Mouse (Mus musculus) intestine, postnatal 0 days (tissue): ENCODE results near the gene Six5. TPM values are rescaled to one million over a fixed set of nuclear protein-coding genes. Genes with fewer than 3 reads are reported as not detected.
A peak's percentile ranks its signal among the peaks of the same experiment; 100 is the strongest.

Source experiments
- ATAC-seq: fragments of 200-750 bp; cut with Nextera tagmentation; 2 replicates; pipeline ENCODE4 v1.8.0; 2017; ENCODE audit warnings: mild to moderate bottlenecking, moderate TSS enrichment, moderate library complexity
- H3K27ac ChIP-seq: fragments of 300-500 bp; sonication (generic); 2 replicates; pipeline ENCODE4 v1.5.1; 2014; ENCODE audit warnings: mild to moderate bottlenecking, low read depth, low read length, moderate library complexity
- H3K27me3 ChIP-seq: fragments of 300-500 bp; sonication (generic); replicated peaks from 2 replicates; pipeline ENCODE4 v1.6.1; 2014; ENCODE audit warnings: low read length, mixed read lengths; ENCODE audit not compliant: control insufficient read depth, insufficient read depth
- H3K36me3 ChIP-seq: fragments of 300-500 bp; sonication (generic); 2 replicates; pipeline ENCODE4 v1.6.1; 2014; ENCODE audit warnings: mild to moderate bottlenecking, moderate library complexity; ENCODE audit not compliant: control insufficient read depth, insufficient read depth
- H3K4me1 ChIP-seq: fragments of 300-500 bp; sonication (generic); replicated peaks from 2 replicates; pipeline ENCODE4 v1.6.1; 2014; ENCODE audit warnings: antibody characterized with exemption, low read length, mixed read lengths; ENCODE audit not compliant: control insufficient read depth, insufficient read depth
- H3K4me2 ChIP-seq: fragments of 300-500 bp; sonication (generic); replicated peaks from 2 replicates; pipeline ENCODE4 v1.6.1; 2014; ENCODE audit warnings: low read depth, mild to moderate bottlenecking, moderate library complexity
- H3K4me3 ChIP-seq: fragments of 300-500 bp; sonication (generic); 2 replicates; pipeline ENCODE4 v1.5.1; 2014; ENCODE audit warnings: low read depth, low read length
- H3K9ac ChIP-seq: fragments of 300-500 bp; sonication (generic); 2 replicates; pipeline ENCODE4 v1.6.1; 2014; ENCODE audit warnings: mild to moderate bottlenecking, low read depth, low read length
- H3K9me3 ChIP-seq: fragments of 300-500 bp; sonication (generic); 2 replicates; pipeline ENCODE4 v1.6.1; 2016; ENCODE audit warnings: mixed run types; ENCODE audit not compliant: control insufficient read depth
- CTCF ChIP-seq: sonication (generic); IDR thresholded peaks from 2 replicates; pipeline ENCODE4 v1.5.1; 2016; ENCODE audit warnings: low read depth, mild to moderate bottlenecking, control low read depth, antibody characterized with exemption, moderate library complexity
- WGBS: fragments of 180-500 bp; shearing (Covaris S2); extraction: QIAGEN DNeasy Blood & Tissue Kit; methylation state at CpG from one replicate; pipeline ENCODE4 v1.1.7; 2014; 5-methylcytosine and 5-hydroxymethylcytosine counted together
- polyA plus RNA-seq: library from polyadenylated mRNA; unstranded; fragments of >200 nt; fragmentation: Nextera tagmentation; extraction: Ambion mirVana; gene quantifications from 2 replicates; pipeline ENCODE4 v1.2.1, GENCODE M21; 2015

Six5 gene
- polyA plus RNA-seq, 1 experiment from 2014 or later: 5.1 TPM

DNA sequence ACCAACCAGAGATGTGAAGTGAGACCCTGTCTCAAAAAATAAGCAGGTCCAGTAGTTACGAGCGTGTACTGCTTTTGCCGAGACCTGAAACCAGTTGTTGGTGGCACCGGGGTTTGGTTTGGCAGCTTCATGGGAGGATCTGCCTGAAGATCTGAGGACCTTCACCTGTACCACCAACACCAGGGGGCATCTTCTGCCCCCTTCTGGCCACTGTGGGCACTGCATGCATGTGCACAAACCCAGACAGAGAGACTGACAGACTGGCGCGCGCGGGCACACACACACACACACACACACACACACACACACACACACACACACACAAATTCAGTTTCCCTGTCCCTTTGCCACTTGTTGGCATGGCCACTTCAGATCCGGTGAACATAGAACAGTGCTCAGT lies 20.9 kb upstream of the Six5 start:
- H3K4me3 ChIP-seq: no peak overlapping the region
- H3K9ac ChIP-seq: no peak overlapping the region
- 74% methylated on average over 9 of the region's 9 CpGs for WGBS
- no peak for ATAC-seq
- H3K27me3 ChIP-seq: 0 out of 2 replicates have a peak, but pooled peaks cover 4% of the 10 kb centered on the region
- H3K27ac ChIP-seq: no peak overlapping the region
- no peaks in the 10 kb centered on the region for H3K4me1 ChIP-seq
- H3K36me3 ChIP-seq: 0 out of 2 replicates have a peak, but pooled peaks cover 6% of the 10 kb centered on the region
- peak; percentile 73 for TF ChIP-seq CTCF
- H3K9me3 ChIP-seq: no peaks in the 10 kb centered on the region
- no peak overlapping the region for H3K4me2 ChIP-seq

DNA sequence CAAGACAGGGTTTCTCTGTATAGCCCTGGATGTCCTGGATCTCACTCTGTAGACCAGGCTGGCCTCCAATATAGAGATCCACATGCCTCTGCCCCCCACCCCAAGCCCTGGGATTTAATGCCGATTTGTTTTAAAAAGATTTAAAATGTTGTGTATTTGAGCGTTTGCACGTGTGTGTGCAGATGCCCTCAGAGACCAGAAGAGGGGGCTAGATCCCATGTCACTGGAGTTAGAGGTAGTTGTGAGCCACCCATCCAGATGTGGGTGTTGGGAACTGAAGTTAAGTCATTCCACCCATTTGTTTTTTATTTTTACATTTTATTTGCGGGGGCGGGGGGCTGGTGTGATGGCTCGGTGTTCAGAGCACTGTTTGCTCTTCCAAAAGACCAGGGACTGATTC lies 19.9 kb upstream of the Six5 start:
- 94% methylated on average over 6 of the region's 6 CpGs for WGBS

DNA sequence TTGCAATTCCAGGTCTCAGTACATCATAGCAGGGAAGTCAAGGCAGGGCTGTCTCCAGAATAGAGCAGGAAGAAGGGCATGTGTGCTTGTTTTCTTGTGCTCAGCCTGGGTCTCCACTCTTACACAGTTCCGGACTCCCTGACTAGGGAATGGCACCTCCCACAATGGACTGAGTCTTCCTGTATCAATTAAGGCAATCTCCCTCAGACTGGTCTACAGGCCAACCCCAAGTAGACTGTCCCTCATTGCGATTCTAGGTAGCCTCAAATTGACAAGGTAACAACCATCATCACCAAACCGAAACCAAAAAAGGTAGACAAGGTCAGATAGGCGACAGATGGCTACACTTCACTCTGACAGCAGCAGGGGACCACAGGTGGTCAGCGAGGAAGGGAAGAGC lies 19.2 kb upstream of the Six5 start:
- peak overlapping the region; percentile 91 for H3K4me2 ChIP-seq
- no peak for TF ChIP-seq CTCF
- no peaks in the 10 kb centered on the region for H3K4me1 ChIP-seq
- no peak overlapping the region for H3K27ac ChIP-seq
- WGBS: 53% methylated on average over 5 of the region's 5 CpGs
- peak overlapping the region; percentile 74 for H3K4me3 ChIP-seq
- ATAC-seq: no peak
- no peak overlapping the region for H3K9ac ChIP-seq
- 0 out of 2 replicates have a peak, but pooled peaks cover 4% of the 10 kb centered on the region for H3K27me3 ChIP-seq
- peaks cover 16% of the 10 kb centered on the region for H3K36me3 ChIP-seq
- no peaks in the 10 kb centered on the region for H3K9me3 ChIP-seq

More for the DNA sequence above, 19.9 kb upstream of the Six5 start:
- no peaks in the 10 kb centered on the region for H3K4me1 ChIP-seq
- H3K27me3 ChIP-seq: 0 out of 2 replicates have a peak, but pooled peaks cover 4% of the 10 kb centered on the region
- peaks cover 11% of the 10 kb centered on the region; the same call in 1 of the 2 replicates for H3K36me3 ChIP-seq
- TF ChIP-seq CTCF: peak; percentile 26; the same call in 1 of the 2 replicates
- no peak overlapping the region for H3K9ac ChIP-seq
- H3K27ac ChIP-seq: no peak overlapping the region
- no peak overlapping the region for H3K4me3 ChIP-seq
- no peak overlapping the region for H3K4me2 ChIP-seq
- ATAC-seq: no peak
- no peaks in the 10 kb centered on the region for H3K9me3 ChIP-seq

DNA sequence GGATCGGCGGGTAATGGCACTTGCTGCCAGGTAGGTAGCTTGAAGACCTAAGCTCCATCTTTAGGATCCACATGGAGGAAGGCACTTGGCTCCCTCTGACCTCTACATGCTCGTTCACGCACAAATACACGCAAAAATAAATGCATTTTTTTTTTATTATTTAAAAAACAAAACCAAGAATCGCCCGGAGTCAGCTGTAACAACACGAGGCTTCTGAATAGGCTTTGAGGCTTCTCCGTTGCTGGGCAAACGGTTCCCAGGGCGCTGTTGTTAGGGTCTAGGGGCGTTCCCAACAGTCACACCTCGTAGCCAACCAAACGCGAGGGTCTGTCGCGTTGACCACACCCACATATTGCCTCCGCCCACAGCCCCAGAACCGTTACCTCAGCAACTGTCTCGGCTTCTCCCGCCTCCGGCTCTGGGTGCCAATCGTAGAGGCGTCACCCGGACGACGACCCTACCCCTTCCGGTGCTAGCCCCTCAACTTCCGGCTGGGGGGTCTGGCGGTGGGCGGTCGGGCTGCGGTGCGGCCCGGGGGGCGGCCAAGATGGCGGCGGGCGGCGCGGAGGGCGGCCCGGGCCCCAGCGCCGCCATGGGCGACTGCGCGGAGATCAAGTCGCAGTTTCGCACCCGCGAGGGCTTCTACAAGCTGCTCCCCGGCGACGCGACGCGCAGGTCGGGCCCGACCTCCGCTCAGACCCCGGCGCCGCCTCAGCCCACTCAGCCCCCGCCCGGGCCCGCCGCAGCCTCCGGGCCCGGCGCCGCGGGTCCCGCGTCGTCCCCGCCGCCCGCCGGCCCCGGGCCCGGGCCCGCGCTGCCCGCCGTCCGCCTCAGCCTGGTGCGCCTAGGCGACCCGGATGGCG lies 18.4 kb upstream of the Six5 start, which contains the start of gene Dmwd:
Gene Dmwd, plus strand, starts transcription at position 505 of the 863 bp plus-strand sequence.
- Histone ChIP-seq H3K27me3 (0 out of 2 replicates have a peak, but pooled peaks cover 4% of the 10 kb centered on the region), H3K9me3 (no peaks in the 10 kb centered on the region), H3K4me2 (peak within 1 kb of the TSS; percentile 91), H3K9ac (peak within 1 kb of the TSS; percentile 89), H3K4me1 (no peaks in the 10 kb centered on the region), H3K27ac (peak within 1 kb of the TSS; percentile 58), H3K4me3 (peak within 1 kb of the TSS; percentile 74), H3K36me3 (peaks cover 23% of the 10 kb centered on the region)
- TF ChIP-seq CTCF: no peak
- 1% methylated on average over 81 of the region's 91 CpGs for WGBS
- ATAC-seq: peak; percentile 86

DNA sequence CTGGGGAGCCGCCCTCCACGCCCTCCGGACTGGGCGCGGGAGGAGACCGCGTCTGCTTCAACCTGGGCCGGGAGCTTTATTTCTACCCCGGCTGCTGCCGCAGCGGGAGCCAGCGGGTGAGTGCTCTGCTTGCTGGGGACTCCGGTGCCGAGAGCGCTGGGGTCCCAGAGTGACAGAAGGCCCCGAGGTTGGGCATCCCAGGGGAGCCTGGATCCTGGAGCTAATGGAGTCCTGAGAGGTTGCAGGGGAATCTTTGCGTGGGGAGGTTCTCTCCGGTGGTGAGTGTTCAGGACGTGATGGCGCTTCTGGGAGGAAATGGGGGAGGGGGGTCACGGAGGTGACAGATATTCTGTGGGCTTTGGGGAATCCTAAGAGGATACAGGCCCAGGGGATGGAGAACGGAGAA lies 17.8 kb upstream of the Six5 start:
- H3K27me3 ChIP-seq: 0 out of 2 replicates have a peak, but pooled peaks cover 4% of the 10 kb centered on the region

DNA sequence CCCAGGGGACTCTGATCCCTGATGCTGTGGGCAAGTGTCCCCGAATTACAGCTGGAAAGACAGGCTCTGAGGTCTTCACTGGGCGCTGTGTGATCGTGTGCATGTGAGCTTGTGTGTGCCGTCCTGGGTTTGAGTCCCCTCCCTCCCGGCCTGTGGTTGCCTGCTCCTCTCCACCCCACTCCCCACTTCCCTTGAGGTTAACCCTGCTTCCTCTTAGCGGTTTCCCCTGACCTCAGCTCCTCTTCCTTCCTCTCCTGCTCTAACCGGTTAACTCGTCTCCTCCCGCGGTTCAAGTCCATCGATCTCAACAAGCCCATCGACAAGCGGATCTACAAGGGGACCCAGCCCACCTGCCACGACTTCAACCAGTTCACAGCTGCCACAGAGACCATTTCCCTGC lies 16.6 kb upstream of the Six5 start:
- H3K27me3 ChIP-seq: 0 out of 2 replicates have a peak, but pooled peaks cover 4% of the 10 kb centered on the region

More for the DNA sequence above, 17.8 kb upstream of the Six5 start:
- Histone ChIP-seq H3K4me2 (peak overlapping the region; percentile 91), H3K36me3 (peaks cover 29% of the 10 kb centered on the region), H3K9ac (peak overlapping the region; percentile 89), H3K27ac (peak overlapping the region; percentile 58), H3K9me3 (no peaks in the 10 kb centered on the region), H3K4me1 (no peaks in the 10 kb centered on the region), H3K4me3 (peak overlapping the region; percentile 74)
- no peak for TF ChIP-seq CTCF
- 2% methylated on average over 21 of the region's 22 CpGs for WGBS
- ATAC-seq: no peak; the same call in 1 of the 2 replicates

More for the DNA sequence above, 16.6 kb upstream of the Six5 start:
- H3K27ac ChIP-seq: no peak overlapping the region
- 68% methylated on average over 14 of the region's 14 CpGs for WGBS
- no peak for TF ChIP-seq CTCF
- no peak overlapping the region for H3K4me3 ChIP-seq
- H3K9ac ChIP-seq: no peak overlapping the region
- H3K9me3 ChIP-seq: no peaks in the 10 kb centered on the region
- ATAC-seq: no peak
- peaks cover 35% of the 10 kb centered on the region for H3K36me3 ChIP-seq
- no peaks in the 10 kb centered on the region for H3K4me1 ChIP-seq
- H3K4me2 ChIP-seq: peak overlapping the region; percentile 91
